Mouse (Mus musculus): ENCODE data around the gene Nin. TPM values are rescaled to one million over a fixed set of nuclear protein-coding genes. Genes with fewer than 3 reads are reported as not detected.

Nin gene
- polyA plus RNA-seq, 1 experiment from 2014 or later, result 14.5 TPM

- 68% methylated on average over 6 of the region's 6 CpGs for WGBS
- H3K27ac ChIP-seq, result no peak overlapping the region
Observed at GRCm38 (mm10) chr12:70040981-70041380, 72.5 kb downstream of the Nin start.

GRCm38 (mm10) chr12:70036722-70037305 lies 76.7 kb downstream of the Nin start:
- WGBS, result 92% methylated on average over 19 of the region's 19 CpGs
- no peak overlapping the region for H3K4me3 ChIP-seq

More at GRCm38 (mm10) chr12:70040981-70041380, 72.5 kb downstream of the Nin start:
- no peak overlapping the region for H3K9ac ChIP-seq
- peaks cover 59% of the 10 kb centered on the region for H3K36me3 ChIP-seq (ENCODE audit: poor library complexity, severe bottlenecking)
- no peak overlapping the region for H3K4me3 ChIP-seq
- no peak for ATAC-seq
- no peaks in the 10 kb centered on the region for H3K9me3 ChIP-seq (replicated peaks)
- no peaks in the 10 kb centered on the region for H3K27me3 ChIP-seq
- H3K4me2 ChIP-seq, result no peak overlapping the region
- no peaks in the 10 kb centered on the region for H3K4me1 ChIP-seq

GRCm38 (mm10) chr12:70026233-70026632 lies 87.3 kb downstream of the Nin start:
- H3K36me3 ChIP-seq (ENCODE audit: poor library complexity, severe bottlenecking), result peaks cover 60% of the 10 kb centered on the region
- H3K27me3 ChIP-seq, result no peaks in the 10 kb centered on the region
- no peak overlapping the region for H3K4me2 ChIP-seq
- no peak overlapping the region for H3K9ac ChIP-seq
- H3K9me3 ChIP-seq (replicated peaks), result no peaks in the 10 kb centered on the region
- H3K27ac ChIP-seq, result no peak overlapping the region
- ATAC-seq, result no peak
- H3K4me3 ChIP-seq, result no peak overlapping the region
- H3K4me1 ChIP-seq, result 0 out of 2 replicates have a peak, but pooled peaks cover 2% of the 10 kb centered on the region

More at GRCm38 (mm10) chr12:70036722-70037305, 76.7 kb downstream of the Nin start:
- Histone ChIP-seq H3K4me1 (no peaks in the 10 kb centered on the region), H3K9me3 (replicated peaks) (no peaks in the 10 kb centered on the region), H3K27me3 (no peaks in the 10 kb centered on the region), H3K27ac (no peak overlapping the region), H3K4me2 (no peak overlapping the region), H3K9ac (no peak overlapping the region), H3K36me3 (ENCODE audit: poor library complexity, severe bottlenecking) (peaks cover 44% of the 10 kb centered on the region)
- peak; percentile 45; the same call in 1 of the 2 replicates for ATAC-seq

- no peak overlapping the region for H3K4me2 ChIP-seq
- 85% methylated on average over 6 of the region's 6 CpGs for WGBS
- H3K9ac ChIP-seq, result no peak overlapping the region
- no peaks in the 10 kb centered on the region for H3K27me3 ChIP-seq
- ATAC-seq, result no peak
- H3K36me3 ChIP-seq (ENCODE audit: poor library complexity, severe bottlenecking), result peaks cover 59% of the 10 kb centered on the region
- H3K9me3 ChIP-seq (replicated peaks), result no peaks in the 10 kb centered on the region
- no peak overlapping the region for H3K4me3 ChIP-seq
- no peak overlapping the region for H3K27ac ChIP-seq
- 0 out of 2 replicates have a peak, but pooled peaks cover 2% of the 10 kb centered on the region for H3K4me1 ChIP-seq
Observed at GRCm38 (mm10) chr12:70025431-70025830, 88.1 kb downstream of the Nin start.

- Histone ChIP-seq H3K4me2 (no peak overlapping the region), H3K4me1 (no peaks in the 10 kb centered on the region), H3K9ac (no peak overlapping the region), H3K27ac (no peak overlapping the region), H3K36me3 (ENCODE audit: poor library complexity, severe bottlenecking) (peaks cover 62% of the 10 kb centered on the region), H3K27me3 (no peaks in the 10 kb centered on the region), H3K4me3 (no peak overlapping the region), H3K9me3 (replicated peaks) (no peaks in the 10 kb centered on the region)
- 93% methylated on average over 4 of the region's 4 CpGs for WGBS
- no peak for ATAC-seq
Observed at GRCm38 (mm10) chr12:70023580-70023979, 89.9 kb downstream of the Nin start.

- no peak overlapping the region for H3K4me2 ChIP-seq
- ATAC-seq, result no peak
- H3K9me3 ChIP-seq (replicated peaks), result no peaks in the 10 kb centered on the region
- H3K27ac ChIP-seq, result no peak overlapping the region
- H3K27me3 ChIP-seq, result no peaks in the 10 kb centered on the region
- no peaks in the 10 kb centered on the region for H3K4me1 ChIP-seq
- H3K36me3 ChIP-seq (ENCODE audit: poor library complexity, severe bottlenecking), result peaks cover 61% of the 10 kb centered on the region
- no peak overlapping the region for H3K4me3 ChIP-seq
- 83% methylated on average over 4 of the region's 4 CpGs for WGBS
- no peak overlapping the region for H3K9ac ChIP-seq
Observed at GRCm38 (mm10) chr12:70018153-70018552, 95.4 kb downstream of the Nin start.

GRCm38 (mm10) chr12:70015936-70016335 lies 97.6 kb downstream of the Nin start:
- Histone ChIP-seq H3K36me3 (ENCODE audit: poor library complexity, severe bottlenecking) (peaks cover 53% of the 10 kb centered on the region), H3K4me2 (no peak overlapping the region), H3K4me3 (no peak overlapping the region), H3K9me3 (replicated peaks) (0 out of 2 replicates have a peak, but pooled peaks cover 1% of the 10 kb centered on the region), H3K9ac (no peak overlapping the region), H3K27ac (no peak overlapping the region), H3K4me1 (no peaks in the 10 kb centered on the region), H3K27me3 (no peaks in the 10 kb centered on the region)
- WGBS, result 83% methylated on average over 4 of the region's 4 CpGs
- ATAC-seq, result no peak

GRCm38 (mm10) chr12:70011681-70012080 lies 101.8 kb downstream of the Nin start:
- Histone ChIP-seq H3K4me2 (no peak overlapping the region), H3K36me3 (ENCODE audit: poor library complexity, severe bottlenecking) (peaks cover 32% of the 10 kb centered on the region), H3K27ac (no peak overlapping the region), H3K27me3 (no peaks in the 10 kb centered on the region), H3K4me1 (no peaks in the 10 kb centered on the region), H3K9me3 (replicated peaks) (0 out of 2 replicates have a peak, but pooled peaks cover 5% of the 10 kb centered on the region), H3K4me3 (no peak overlapping the region), H3K9ac (no peak overlapping the region)
- WGBS, result 16% methylated on average over 5 of the region's 5 CpGs
- no peak for ATAC-seq

- Histone ChIP-seq H3K9ac (no peak overlapping the region), H3K4me1 (no peaks in the 10 kb centered on the region), H3K36me3 (ENCODE audit: poor library complexity, severe bottlenecking) (peaks cover 22% of the 10 kb centered on the region), H3K9me3 (replicated peaks) (0 out of 2 replicates have a peak, but pooled peaks cover 5% of the 10 kb centered on the region), H3K4me2 (no peak overlapping the region), H3K27ac (no peak overlapping the region), H3K27me3 (no peaks in the 10 kb centered on the region), H3K4me3 (no peak overlapping the region)
- WGBS, result 93% methylated on average over 4 of the region's 4 CpGs
- ATAC-seq, result no peak
Observed at GRCm38 (mm10) chr12:70010356-70010755, 103.2 kb downstream of the Nin start.

GRCm38 (mm10) chr12:70005103-70005502 lies 108.4 kb downstream of the Nin start:
- no peaks in the 10 kb centered on the region for H3K9me3 ChIP-seq (replicated peaks)
- no peak for ATAC-seq
- WGBS, result 93% methylated on average over 4 of the region's 4 CpGs
- H3K4me3 ChIP-seq, result no peak overlapping the region
- no peak overlapping the region for H3K9ac ChIP-seq
- H3K4me1 ChIP-seq, result no peaks in the 10 kb centered on the region
- no peak overlapping the region for H3K27ac ChIP-seq
- H3K27me3 ChIP-seq, result no peaks in the 10 kb centered on the region
- H3K36me3 ChIP-seq (ENCODE audit: poor library complexity, severe bottlenecking), result no peaks in the 10 kb centered on the region
- no peak overlapping the region for H3K4me2 ChIP-seq

GRCm38 (mm10) chr12:69998186-69998983 lies 115.1 kb downstream of the Nin start:
- no peaks in the 10 kb centered on the region for H3K9me3 ChIP-seq (replicated peaks)
- H3K4me3 ChIP-seq, result no peak overlapping the region
- H3K4me2 ChIP-seq, result no peak overlapping the region
- no peak overlapping the region for H3K9ac ChIP-seq
- H3K27ac ChIP-seq, result no peak overlapping the region
- H3K27me3 ChIP-seq, result no peaks in the 10 kb centered on the region
- H3K36me3 ChIP-seq (ENCODE audit: poor library complexity, severe bottlenecking), result no peaks in the 10 kb centered on the region
- WGBS, result 86% methylated on average over 13 of the region's 13 CpGs
- no peak for ATAC-seq
- H3K4me1 ChIP-seq, result no peaks in the 10 kb centered on the region

GRCm38 (mm10) chr12:69995382-69995781 lies 118.1 kb downstream of the Nin start:
- Histone ChIP-seq H3K27ac (no peak overlapping the region), H3K9me3 (replicated peaks) (no peaks in the 10 kb centered on the region), H3K4me1 (no peaks in the 10 kb centered on the region), H3K27me3 (no peaks in the 10 kb centered on the region), H3K36me3 (ENCODE audit: poor library complexity, severe bottlenecking) (no peaks in the 10 kb centered on the region), H3K9ac (no peak overlapping the region), H3K4me2 (no peak overlapping the region), H3K4me3 (no peak overlapping the region)
- 60% methylated on average over 3 of the region's 3 CpGs for WGBS
- ATAC-seq, result no peak

Measured in forebrain, embryonic 13.5 days (tissue).